ENCODE assay signal across 28 mouse cellular contexts in genomic region chr11:101786651-101787050, GRCm38 (mm10). TPM values are rescaled to one million over a fixed set of nuclear protein-coding genes. Genes with fewer than 3 reads are reported as not detected.
DNase-seq lines count a peak whose midpoint lies in the region; ATAC-seq and TF ChIP-seq lines count a peak whose summit lies in the region.
"Had no signal": no experiment of that assay in that cellular context is flagged by ENCODE, and none has a peak within 500 bp of the region (broad histone marks: within the 10 kb centered on the region; RNA-seq: fewer than 3 reads in every experiment).

No protein-coding gene starts in this region.

- no peak overlapping the region for H3K9ac ChIP-seq in forebrain, embryonic 15.5 days (replicated peaks)
- H3K9ac ChIP-seq in ES-Bruce4 (ENCODE audit: low read depth, poor library complexity, severe bottlenecking) = peak overlapping the region; percentile 65
- H3K9ac ChIP-seq: embryonic facial prominence, embryonic 15.5 days; forebrain, postnatal 0 days; heart, embryonic 15.5 days; hindbrain, embryonic 14.5 days; limb, embryonic 12.5 days; liver, embryonic 12.5 days; midbrain, embryonic 12.5 days; neural tube, embryonic 13.5 days had no signal

- peak; percentile 93 for TF ChIP-seq EP300 in ES-Bruce4 (IDR thresholded peaks at IDR 0.05; ENCODE audit: insufficient read depth, low read depth, low read length)

- no peak overlapping the region for H3K4me2 ChIP-seq in forebrain, embryonic 15.5 days (replicated peaks)
- H3K4me2 ChIP-seq: heart, embryonic 15.5 days; hindbrain, embryonic 14.5 days; liver, embryonic 12.5 days; midbrain, embryonic 12.5 days; neural tube, embryonic 13.5 days had no signal

- intact Hi-C loops in gastrocnemius, adult 2 months (cut with DNase I) = no loop called here

- no peak for ATAC-seq in forebrain, embryonic 15.5 days (replicated peaks)
- ATAC-seq: forebrain, postnatal 0 days; liver, embryonic 12.5 days had no signal

- H3K36me3 ChIP-seq in forebrain, embryonic 10.5 days (replicated peaks) = no peaks in the 10 kb centered on the region
- H3K36me3 ChIP-seq in forebrain, embryonic 15.5 days = no peaks in the 10 kb centered on the region
- no peaks in the 10 kb centered on the region for H3K36me3 ChIP-seq in ES-Bruce4 (ENCODE audit: control insufficient read depth, insufficient read depth, low read length, poor library complexity, severe bottlenecking)
- H3K36me3 ChIP-seq: embryonic facial prominence, embryonic 15.5 days; heart, embryonic 15.5 days; limb, embryonic 12.5 days; liver, embryonic 12.5 days; midbrain, embryonic 12.5 days; neural tube, embryonic 13.5 days had no signal

- peaks cover 59% of the 10 kb centered on the region for H3K4me1 ChIP-seq in forebrain, embryonic 10.5 days
- H3K4me1 ChIP-seq in forebrain, embryonic 15.5 days = peaks cover 36% of the 10 kb centered on the region
- H3K4me1 ChIP-seq in ES-Bruce4 (ENCODE audit: control insufficient read depth, insufficient read depth, low read length) = peaks cover 17% of the 10 kb centered on the region

- no peak for TF ChIP-seq POLR2A in ES-Bruce4 (IDR thresholded peaks at IDR 0.05; ENCODE audit: insufficient read depth, low read length)

- no peaks in the 10 kb centered on the region for H3K9me3 ChIP-seq in forebrain, embryonic 10.5 days
- no peaks in the 10 kb centered on the region for H3K9me3 ChIP-seq in forebrain, embryonic 15.5 days
- no peaks in the 10 kb centered on the region for H3K9me3 ChIP-seq in ES-Bruce4 (replicated peaks; ENCODE audit: control insufficient read depth, insufficient read depth, low read length, poor library complexity, severe bottlenecking)
- H3K9me3 ChIP-seq: embryonic facial prominence, embryonic 15.5 days; heart, embryonic 15.5 days; limb, embryonic 12.5 days; liver, embryonic 12.5 days; midbrain, embryonic 12.5 days; neural tube, embryonic 13.5 days had no signal

- no peak for TF ChIP-seq CTCF in ES-Bruce4 (IDR thresholded peaks at IDR 0.05; ENCODE audit: low read depth, low read length)
- TF ChIP-seq CTCF in gastrocnemius, adult 2 months (IDR thresholded peaks at IDR 0.05) = no peak

- H3K4me3 ChIP-seq in forebrain, embryonic 10.5 days = 0 out of 2 replicates have a peak overlapping the region, but pooled peaks have one; percentile 3
- H3K4me3 ChIP-seq in forebrain, embryonic 15.5 days = no peak overlapping the region
- H3K4me3 ChIP-seq in ES-Bruce4 (ENCODE audit: low read depth, low read length) = peak overlapping the region; percentile 2; the same call in 1 of the 2 replicates
- H3K4me3 ChIP-seq in gastrocnemius, adult 2 months = no peak overlapping the region
- H3K4me3 ChIP-seq: embryonic facial prominence, embryonic 15.5 days; heart, embryonic 15.5 days; limb, embryonic 12.5 days; liver, embryonic 12.5 days; midbrain, embryonic 12.5 days; neural tube, embryonic 13.5 days had no signal

- DNase-seq in forebrain, embryonic 10.5 days (ENCODE audit: extremely low spot score, low spot score) = no peak
- DNase-seq in fat pad, adult 2 months (ENCODE audit: extremely low read depth, low read depth, low spot score) = peak; percentile 36
- peak; percentile 58 for DNase-seq in kidney, postnatal 14 days
- DNase-seq in gastrocnemius, adult 2 months = no peak
- no peak for DNase-seq in frontal cortex, postnatal 25 days (ENCODE audit: low spot score in 2 of 2)
- DNase-seq in lung, adult 18-20 months = no peak
- DNase-seq: adrenal gland, postnatal 14 days; cerebellum, adult 8-10 months; cerebellum, postnatal 36 days; embryo, embryonic 11 days; forebrain, postnatal 0 days; gastrocnemius, postnatal 36 days; heart, postnatal 36 days; lung, adult 2 months; lung, postnatal 14 days; retina, postnatal 1 day; right cerebral cortex, postnatal 25 days; thymus, postnatal 14 days had no signal

- H3K27me3 ChIP-seq in forebrain, embryonic 10.5 days (ENCODE audit: poor library complexity, severe bottlenecking) = peaks cover 80% of the 10 kb centered on the region
- peaks cover 63% of the 10 kb centered on the region for H3K27me3 ChIP-seq in forebrain, embryonic 15.5 days
- no peaks in the 10 kb centered on the region for H3K27me3 ChIP-seq in ES-Bruce4 (ENCODE audit: control insufficient read depth, insufficient read depth, low read length, poor library complexity, severe bottlenecking)

- no peak overlapping the region for H3K27ac ChIP-seq in forebrain, embryonic 10.5 days
- no peak overlapping the region for H3K27ac ChIP-seq in forebrain, embryonic 15.5 days (replicated peaks)
- H3K27ac ChIP-seq in ES-Bruce4 (ENCODE audit: insufficient read depth, low read length) = peak overlapping the region; percentile 81
- no peak overlapping the region for H3K27ac ChIP-seq in gastrocnemius, adult 2 months
- H3K27ac ChIP-seq: embryonic facial prominence, embryonic 15.5 days; heart, embryonic 15.5 days; hindbrain, embryonic 14.5 days; limb, embryonic 12.5 days; liver, embryonic 12.5 days; midbrain, embryonic 12.5 days; neural tube, embryonic 13.5 days had no signal

- WGBS in forebrain, embryonic 10.5 days = 60% methylated on average over 7 of the region's 7 CpGs
- WGBS in forebrain, embryonic 15.5 days = 67% methylated on average over 7 of the region's 7 CpGs

RNA-seq across cellular contexts. Expression of gene Etv4, which starts 1.5 kb away (rescaled TPM):
- 10.2 and 15.0 TPM in 2 replicates for polyA plus RNA-seq in forebrain, embryonic 10.5 days (2016; fragmentation: Nextera tagmentation; extraction: Ambion mirVana)
- 5.7 and 6.1 TPM in 2 replicates for polyA plus RNA-seq in forebrain, embryonic 15.5 days (2015; fragmentation: Nextera tagmentation; extraction: Ambion mirVana)
- 28.9 and 30.3 TPM in 2 replicates for polyA plus RNA-seq in ES-Bruce4 (2011; ENCODE audit: insufficient read depth, insufficient read length, low read depth, missing spikeins)
- total RNA-seq in gastrocnemius, adult 2 months (2021) = 1 to 10 TPM; 2.7 to 3.1 TPM
- total RNA-seq: megakaryocyte, adult 5-6 weeks had no signal

RNA-seq across cellular contexts. Expression of gene Dhx8, which starts 53.9 kb away (rescaled TPM):
- polyA plus RNA-seq in forebrain, embryonic 10.5 days (2016; fragmentation: Nextera tagmentation; extraction: Ambion mirVana) = 44.7 and 51.2 TPM in 2 replicates
- 39.3 and 40.0 TPM in 2 replicates for polyA plus RNA-seq in forebrain, embryonic 15.5 days (2015; fragmentation: Nextera tagmentation; extraction: Ambion mirVana)
- polyA plus RNA-seq in ES-Bruce4 (2011; ENCODE audit: insufficient read depth, insufficient read length, low read depth, missing spikeins) = 37.6 and 38.9 TPM in 2 replicates
- 10 to 100 TPM; 13.8 to 15.1 TPM for total RNA-seq in gastrocnemius, adult 2 months (2021)

Comparison
In these comparisons a context has a peak if more than half of its experiments do, and no peak if none do; other contexts are left out.
1. H3K4me3 ChIP-seq: peak in forebrain, embryonic 10.5 days (single experiment) and ES-Bruce4 (single experiment); none in forebrain, embryonic 15.5 days (single experiment) and gastrocnemius, adult 2 months (single experiment).
2. DNase-seq: peak in fat pad, adult 2 months (single experiment) and kidney, postnatal 14 days (single experiment); none in forebrain, embryonic 10.5 days (single experiment), gastrocnemius, adult 2 months (single experiment), frontal cortex, postnatal 25 days (0 of 2) and lung, adult 18-20 months (0 of 2).